Mouse (Mus musculus) layer of hippocampus, adult 8-10 months (tissue): ENCODE results near the gene Ctsm. TPM values are rescaled to one million over a fixed set of nuclear protein-coding genes. Genes with fewer than 3 reads are reported as not detected.
"Not testable (repeated sequence)": the region's sequence is repeated elsewhere in the genome, so short reads cannot be mapped to it uniquely, and the experiment has no call there.

Experiments used
- DNase-seq, 2 experiments: peaks; one replicate each; pipeline ENCODE4 v3.0.0; 2022; ENCODE audit warnings: low spot score in 2 of 2
- total RNA-seq, 4 experiments: library from RNA; stranded (reverse); gene quantifications; 2 replicates each; pipeline ENCODE4 v1.2.4; 2022

Gene Ctsm
- total RNA-seq, result not detected

DNA sequence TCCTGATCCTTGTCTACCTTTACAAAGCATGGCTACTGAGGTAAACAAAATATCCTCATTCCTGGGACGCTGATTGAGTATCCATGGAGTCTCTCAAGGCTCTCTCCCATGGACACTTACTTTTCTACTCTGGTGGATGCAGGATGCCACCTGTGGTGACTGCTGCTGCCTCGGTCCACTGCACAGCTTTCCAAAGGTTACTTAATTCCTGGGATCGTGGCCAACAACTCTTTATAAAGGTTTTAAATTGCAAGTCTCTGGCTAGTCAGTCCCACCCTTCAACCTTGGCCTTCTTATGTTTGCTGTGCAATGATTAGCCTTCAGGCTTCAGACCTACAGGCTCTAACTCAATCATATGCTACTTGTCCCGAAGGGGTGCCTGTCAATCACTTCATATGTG lies at the start of gene Ctsm:
Gene Ctsm (minus strand): TSS at position 209 of the 400 bp plus-strand sequence.
- no peak for DNase-seq

DNA sequence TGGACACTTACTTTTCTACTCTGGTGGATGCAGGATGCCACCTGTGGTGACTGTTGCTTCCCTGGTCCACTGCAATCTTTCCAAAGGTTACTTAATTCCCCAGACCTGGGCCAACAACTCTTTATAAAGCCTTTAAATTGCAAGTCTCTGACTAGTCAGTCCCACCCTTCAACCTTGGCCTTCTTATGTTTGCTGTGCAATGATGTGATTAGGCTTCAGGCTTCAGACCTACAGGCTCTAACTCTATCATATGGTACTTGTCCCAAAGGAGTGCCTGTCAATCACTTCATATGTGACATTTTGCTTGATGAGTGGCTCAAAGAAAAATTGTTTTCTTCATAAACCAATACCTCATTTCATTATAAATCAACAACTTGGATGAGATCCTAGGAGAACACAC lies 28.4 kb upstream of the Ctsm start, which contains the start of gene Cts3:
Gene Cts3 (minus strand): TSS at position 101 of the 400 bp plus-strand sequence.
- no peak for DNase-seq

DNA sequence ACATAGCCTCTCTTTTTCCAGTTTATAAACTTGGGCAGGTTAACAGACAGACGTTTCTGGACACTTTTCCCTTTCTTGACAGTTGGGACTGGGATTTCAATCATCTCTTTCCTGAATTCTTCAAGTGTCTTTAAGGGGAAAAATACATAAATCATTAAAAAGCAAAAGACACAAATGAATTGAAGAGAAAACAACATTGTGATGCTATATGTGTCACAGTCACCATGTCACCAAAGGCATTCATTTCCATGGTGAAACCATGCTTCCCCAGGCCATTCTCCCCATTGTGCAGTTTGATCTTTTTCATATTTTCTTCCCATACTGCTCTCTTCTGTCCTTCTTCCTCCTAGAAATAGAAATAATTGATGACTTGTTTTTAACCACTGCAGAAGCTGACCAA lies 26.4 kb upstream of the Ctsm start, which contains the start of gene Gm49352:
Gene Gm49352 (minus strand): TSS at position 101 of the 400 bp plus-strand sequence.
- not testable (repeated sequence) for DNase-seq

Other genes with a start within 250 kb of the Ctsm start
- not detected for gene Cts7, start 183.6 kb downstream of the Ctsm start, total RNA-seq
- gene Gm49352, start 26.3 kb upstream of the Ctsm start, total RNA-seq, result not detected
- gene Cts3, start 28.3 kb upstream of the Ctsm start, total RNA-seq, result not detected